Mouse (Mus musculus) heart, adult 2 months (tissue): ENCODE measurements around the gene Dpysl5. TPM values are rescaled to one million over a fixed set of nuclear protein-coding genes. Genes with fewer than 3 reads are reported as not detected.
A peak's percentile ranks its signal among the peaks of the same experiment; 100 is the strongest.

Experiments used
- DNase-seq, 2 experiments: peaks; one replicate each; pipeline ENCODE4 v3.0.0; 2021
- H3K27ac ChIP-seq: fragments of 200-600 bp; 2 replicates; pipeline ENCODE4 v1.8.1; 2022
- H3K27me3 ChIP-seq: fragments of 200-500 bp; 2 replicates; pipeline ENCODE4 v1.6.1; 2012; ENCODE audit warnings: mild to moderate bottlenecking, low read length, inconsistent platforms, mixed read lengths; ENCODE audit not compliant: control insufficient read depth, insufficient read depth
- H3K36me3 ChIP-seq: fragments of 200-500 bp; 2 replicates; pipeline ENCODE4 v1.6.1; 2012; ENCODE audit warnings: low read length, inconsistent platforms; ENCODE audit not compliant: control insufficient read depth, insufficient read depth
- H3K4me1 ChIP-seq: fragments of 200-500 bp; 2 replicates; pipeline ENCODE4 v1.6.1; 2011; ENCODE audit warnings: low read length; ENCODE audit not compliant: control insufficient read depth, insufficient read depth
- H3K4me3 ChIP-seq: fragments of 200-600 bp; 2 replicates; pipeline ENCODE4 v1.8.1; 2022
- H3K79me2 ChIP-seq: fragments of 200-500 bp; replicated peaks from 2 replicates; pipeline ENCODE4 v1.6.1; 2012; ENCODE audit warnings: mild to moderate bottlenecking, inconsistent platforms, low read length, moderate library complexity, mixed read lengths; ENCODE audit not compliant: control insufficient read depth, insufficient read depth
- H3K9ac ChIP-seq: fragments of 200-500 bp; 2 replicates; pipeline ENCODE4 v1.6.1; 2012; ENCODE audit warnings: low read depth, mild to moderate bottlenecking, control low read depth, inconsistent platforms, low read length, mixed read lengths
- CTCF ChIP-seq: fragments of 200-600 bp; IDR thresholded peaks from 2 replicates; pipeline ENCODE4 v1.8.1; 2022; ENCODE audit warnings: antibody characterized with exemption, mild to moderate bottlenecking, moderate library complexity
- EP300 ChIP-seq: fragments of 200-500 bp; IDR thresholded peaks from 2 replicates; pipeline ENCODE4 v1.6.1; 2011; ENCODE audit warnings: low read depth, low read length, control low read depth; ENCODE audit not compliant: insufficient read depth
- POLR2A ChIP-seq: fragments of 200-500 bp; IDR thresholded peaks from 2 replicates; pipeline ENCODE4 v1.6.1; 2011; ENCODE audit warnings: mild to moderate bottlenecking, low read depth, low read length, control low read depth; ENCODE audit not compliant: insufficient read depth
- WGBS: fragments of 180-500 bp; shearing (Covaris S2); methylation state at CpG from one replicate; pipeline ENCODE4 v1.1.7; 2018; 5-methylcytosine and 5-hydroxymethylcytosine counted together
- intact Hi-C: fragments of 180-260 bp; cut with DNase I; formaldehyde crosslinking; loops from one replicate; pipeline ENCODE4 v1.15.1; 2025
- polyA plus RNA-seq: library from polyadenylated mRNA; depleted of rRNA; stranded (reverse); fragments of >200 nt; gene quantifications from 2 replicates; pipeline ENCODE4 v1.2.3, GENCODE M21; 2012
- total RNA-seq, 2 experiments: library from RNA; stranded (reverse); gene quantifications; 2 replicates each; pipeline ENCODE4 v1.2.3; 2021

The Dpysl5 gene
- total and polyA plus RNA-seq, 3 experiments = 0.61 to 1.3 (median 0.82) TPM

GRCm38 (mm10) chr5:30780699-30781098, 69.3 kb downstream of the Dpysl5 start:
- H3K4me1 ChIP-seq = no peaks in the 10 kb centered on the region
- no peak overlapping the region for H3K9ac ChIP-seq
- H3K27me3 ChIP-seq = no peaks in the 10 kb centered on the region
- intact Hi-C loops = no loop called here
- no peak overlapping the region for H3K27ac ChIP-seq
- no peaks in the 10 kb centered on the region for H3K36me3 ChIP-seq
- H3K79me2 ChIP-seq = no peaks in the 10 kb centered on the region
- TF ChIP-seq POLR2A (no peak), CTCF (0 out of 2 replicates have a peak, but pooled peaks have one; percentile 8)
- DNase-seq = peak in 1 of 2 experiments; percentile 47
- WGBS = 27% methylated on average over 9 of the region's 9 CpGs
- no peak overlapping the region for H3K4me3 ChIP-seq

GRCm38 (mm10) chr5:30781147-30781546, 69.8 kb downstream of the Dpysl5 start:
- H3K27ac ChIP-seq = no peak overlapping the region

GRCm38 (mm10) chr5:30787381-30787780, 76.0 kb downstream of the Dpysl5 start:
- Histone ChIP-seq H3K79me2 (no peaks in the 10 kb centered on the region), H3K27me3 (no peaks in the 10 kb centered on the region), H3K4me1 (no peaks in the 10 kb centered on the region), H3K4me3 (no peak overlapping the region), H3K36me3 (no peaks in the 10 kb centered on the region), H3K9ac (no peak overlapping the region), H3K27ac (no peak overlapping the region)
- no peak for TF ChIP-seq POLR2A
- intact Hi-C loops = no loop called here
- DNase-seq = no peak
- WGBS = 56% methylated on average over 5 of the region's 5 CpGs

More at GRCm38 (mm10) chr5:30781147-30781546, 69.8 kb downstream of the Dpysl5 start:
- no peaks in the 10 kb centered on the region for H3K36me3 ChIP-seq
- H3K9ac ChIP-seq = no peak overlapping the region
- no peak for DNase-seq
- WGBS = 69% methylated on average over 3 of the region's 3 CpGs
- TF ChIP-seq CTCF = no peak
- TF ChIP-seq EP300 = no peak
- TF ChIP-seq POLR2A = no peak
- intact Hi-C loops = no loop called here
- no peaks in the 10 kb centered on the region for H3K27me3 ChIP-seq
- no peaks in the 10 kb centered on the region for H3K79me2 ChIP-seq
- H3K4me1 ChIP-seq = no peaks in the 10 kb centered on the region
- no peak overlapping the region for H3K4me3 ChIP-seq

GRCm38 (mm10) chr5:30790047-30790446, 78.7 kb downstream of the Dpysl5 start:
- H3K4me1 ChIP-seq = no peaks in the 10 kb centered on the region
- no peak overlapping the region for H3K4me3 ChIP-seq
- no peaks in the 10 kb centered on the region for H3K27me3 ChIP-seq
- DNase-seq = no peak
- no peak overlapping the region for H3K27ac ChIP-seq
- H3K9ac ChIP-seq = no peak overlapping the region
- intact Hi-C loops = loop anchor here (10.0 kb wide), 1 partner anchor 575 kb away; no protein-coding TSS in a partner anchor
- H3K36me3 ChIP-seq = no peaks in the 10 kb centered on the region
- H3K79me2 ChIP-seq = no peaks in the 10 kb centered on the region
- TF ChIP-seq POLR2A (no peak), CTCF (no peak), EP300 (no peak)
- 69% methylated on average over 3 of the region's 3 CpGs for WGBS

GRCm38 (mm10) chr5:30796125-30796524, 84.8 kb downstream of the Dpysl5 start:
- Histone ChIP-seq H3K27ac (no peak overlapping the region), H3K4me1 (no peaks in the 10 kb centered on the region), H3K4me3 (no peak overlapping the region), H3K79me2 (no peaks in the 10 kb centered on the region), H3K27me3 (no peaks in the 10 kb centered on the region), H3K9ac (no peak overlapping the region), H3K36me3 (no peaks in the 10 kb centered on the region)
- 13% methylated on average over 12 of the region's 12 CpGs for WGBS
- intact Hi-C loops = loop anchor here (1.0 to 10.0 kb wide), 2 partner anchors 86 to 581 kb away; no protein-coding TSS in a partner anchor
- peak; percentile 72 to 86 for DNase-seq
- peak; percentile 83 for TF ChIP-seq CTCF
- no peak for TF ChIP-seq EP300

- no peaks in the 10 kb centered on the region for H3K4me1 ChIP-seq
Observed at GRCm38 (mm10) chr5:30797482-30797881, 86.1 kb downstream of the Dpysl5 start.

More at GRCm38 (mm10) chr5:30797482-30797881, 86.1 kb downstream of the Dpysl5 start:
- DNase-seq = no peak
- no peaks in the 10 kb centered on the region for H3K36me3 ChIP-seq
- H3K79me2 ChIP-seq = no peaks in the 10 kb centered on the region
- intact Hi-C loops = loop anchor here (10.0 kb wide), 1 partner anchor 583 kb away; no protein-coding TSS in a partner anchor
- no peak for TF ChIP-seq CTCF
- TF ChIP-seq POLR2A = no peak
- TF ChIP-seq EP300 = no peak
- no peak overlapping the region for H3K9ac ChIP-seq
- no peak overlapping the region for H3K27ac ChIP-seq
- WGBS = 80% methylated on average over 7 of the region's 7 CpGs
- H3K27me3 ChIP-seq = no peaks in the 10 kb centered on the region
- H3K4me3 ChIP-seq = no peak overlapping the region
